Mouse (Mus musculus): ENCODE results near the gene Pnck.

DNA sequence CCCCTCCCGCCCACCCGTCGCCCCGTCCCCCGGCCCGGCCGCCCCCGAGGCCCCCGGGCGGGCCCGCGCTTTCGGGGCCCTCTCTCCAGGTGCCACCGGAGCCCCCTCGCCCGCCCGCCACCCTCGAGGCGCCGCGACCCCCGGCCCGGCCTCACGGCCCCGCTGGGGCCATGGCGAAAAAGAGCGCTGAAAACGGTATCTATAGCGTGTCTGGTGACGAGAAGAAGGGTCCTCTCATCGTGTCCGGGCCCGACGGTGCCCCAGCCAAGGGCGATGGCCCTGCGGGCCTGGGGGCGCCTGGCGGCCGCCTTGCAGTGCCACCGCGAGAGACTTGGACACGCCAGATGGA lies 13.7 kb upstream of the Pnck start:
- TF ChIP-seq CTCF (conservative IDR thresholded peaks at IDR 0.05 in 1 of 2, IDR thresholded peaks at IDR 0.05 in 1 of 2; ENCODE audit: low read depth in 2 of 2, low read length in 2 of 2) (no peak), POLR2A (IDR thresholded peaks at IDR 0.05; ENCODE audit: low read depth, low read length) (no peak), ZKSCAN1 (IDR thresholded peaks at IDR 0.05; ENCODE audit: borderline replicate concordance, low read depth, low read length) (no peak), EP300 (IDR thresholded peaks at IDR 0.05; ENCODE audit: low read length) (no peak), MAX (IDR thresholded peaks at IDR 0.05; ENCODE audit: low read length) (no peak), CHD1 (IDR thresholded peaks at IDR 0.05; ENCODE audit: low read depth, low read length) (no peak), MAFK (IDR thresholded peaks at IDR 0.05; ENCODE audit: insufficient replicate concordance, low read length) (no peak), POLR2AphosphoS2 (IDR thresholded peaks at IDR 0.05; ENCODE audit: low read depth, low read length) (no peak), TCF12 (IDR thresholded peaks at IDR 0.05; ENCODE audit: low read depth, low read length) (no peak), HCFC1 (IDR thresholded peaks at IDR 0.05; ENCODE audit: low read depth, low read length) (no peak), CHD2 (IDR thresholded peaks at IDR 0.05; ENCODE audit: low read length) (no peak)
